Mouse (Mus musculus) midbrain, embryonic 13.5 days (tissue): ENCODE measurements around the gene Bhlha15. TPM values are rescaled to one million over a fixed set of nuclear protein-coding genes. Genes with fewer than 3 reads are reported as not detected.

Experiments
- ATAC-seq: fragments of 200-750 bp; cut with Nextera tagmentation; 2 replicates; pipeline ENCODE4 v1.8.0; 2017; ENCODE audit warnings: mild to moderate bottlenecking, moderate TSS enrichment, moderate library complexity
- H3K27ac ChIP-seq: fragments of 300-500 bp; sonication (generic); 2 replicates; pipeline ENCODE4 v1.5.1; 2015; ENCODE audit warnings: inconsistent platforms, mild to moderate bottlenecking, moderate library complexity
- H3K27me3 ChIP-seq: fragments of 300-500 bp; sonication (generic); 2 replicates; pipeline ENCODE4 v1.6.1; 2015; ENCODE audit warnings: mild to moderate bottlenecking, inconsistent platforms
- H3K36me3 ChIP-seq: fragments of 300-500 bp; sonication (generic); 2 replicates; pipeline ENCODE4 v1.6.1; 2015; ENCODE audit warnings: mild to moderate bottlenecking, inconsistent platforms
- H3K4me1 ChIP-seq: fragments of 300-500 bp; sonication (generic); replicated peaks from 2 replicates; pipeline ENCODE4 v1.6.1; 2015; ENCODE audit warnings: inconsistent platforms
- H3K4me2 ChIP-seq: fragments of 300-500 bp; sonication (generic); replicated peaks from 2 replicates; pipeline ENCODE4 v1.6.1; 2015; ENCODE audit warnings: moderate library complexity, mild to moderate bottlenecking, inconsistent platforms
- H3K4me3 ChIP-seq: fragments of 300-500 bp; sonication (generic); replicated peaks from 2 replicates; pipeline ENCODE4 v1.5.1; 2015; ENCODE audit warnings: mild to moderate bottlenecking, inconsistent platforms
- H3K9ac ChIP-seq: fragments of 300-500 bp; sonication (generic); replicated peaks from 2 replicates; pipeline ENCODE4 v1.6.1; 2015; ENCODE audit warnings: mild to moderate bottlenecking, inconsistent platforms
- H3K9me3 ChIP-seq: fragments of 300-500 bp; sonication (generic); 2 replicates; pipeline ENCODE4 v1.6.1; 2016; ENCODE audit warnings: mild to moderate bottlenecking, inconsistent platforms
- WGBS: fragments of 180-500 bp; shearing (Covaris S2); methylation state at CpG from one replicate; pipeline ENCODE4 v1.1.7; 2015; 5-methylcytosine and 5-hydroxymethylcytosine counted together
- polyA plus RNA-seq: library from polyadenylated mRNA; unstranded; fragments of >200 nt; fragmentation: Nextera tagmentation; extraction: Ambion mirVana; gene quantifications from 2 replicates; pipeline ENCODE4 v1.2.1, GENCODE M21; 2015

Gene Bhlha15
- polyA plus RNA-seq, 1 experiment from 2014 or later: 0.13 TPM

DNA sequence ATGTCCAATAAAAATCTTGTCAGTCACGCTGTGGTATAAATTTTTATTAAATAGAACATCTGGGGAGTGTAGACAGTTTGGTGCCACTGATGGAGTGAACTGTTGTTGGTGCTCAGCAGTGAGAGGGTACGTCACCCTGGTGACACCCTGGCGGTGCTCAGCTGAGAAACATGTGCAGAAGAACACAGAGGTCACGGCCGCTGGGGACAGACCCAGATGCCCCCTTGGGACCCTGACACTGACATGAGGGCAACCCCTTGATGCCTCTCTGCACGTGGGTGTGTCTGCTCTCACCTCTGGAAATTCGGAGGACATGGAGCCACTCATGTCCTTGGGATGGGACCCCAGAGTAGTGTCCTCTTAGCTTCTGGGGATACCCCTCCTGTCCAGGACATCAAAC is 4.3 kb downstream of the Bhlha15 start:
- Histone ChIP-seq H3K4me2 (no peak overlapping the region), H3K4me3 (no peak overlapping the region), H3K9ac (no peak overlapping the region), H3K9me3 (no peaks in the 10 kb centered on the region), H3K36me3 (peaks cover 18% of the 10 kb centered on the region), H3K27ac (no peak overlapping the region), H3K4me1 (peaks cover 18% of the 10 kb centered on the region), H3K27me3 (no peaks in the 10 kb centered on the region)
- ATAC-seq: no peak
- WGBS: 86% methylated on average over 7 of the region's 7 CpGs

DNA sequence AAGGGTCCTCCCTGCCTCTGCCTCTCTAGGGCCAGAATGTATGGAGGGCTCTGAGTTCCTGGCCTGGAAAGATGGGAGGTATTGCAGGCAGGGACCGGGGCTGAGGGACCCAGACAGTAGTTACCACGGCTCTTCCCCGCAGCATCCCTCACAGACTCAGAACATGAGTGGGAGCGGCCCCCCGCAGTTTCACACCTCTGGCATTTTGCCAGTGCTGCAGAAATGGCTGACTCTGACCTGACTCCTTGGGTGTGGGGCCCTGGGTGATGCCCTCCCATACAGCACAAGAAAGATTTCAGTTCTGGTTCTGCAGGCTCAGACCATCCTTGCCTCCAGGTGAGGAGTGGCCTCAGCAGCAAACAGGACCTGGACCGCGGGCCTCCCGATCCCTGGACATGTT is 5.5 kb downstream of the Bhlha15 start:
- H3K4me2 ChIP-seq: no peak overlapping the region
- no peaks in the 10 kb centered on the region for H3K27me3 ChIP-seq
- no peak overlapping the region for H3K9ac ChIP-seq
- H3K9me3 ChIP-seq: no peaks in the 10 kb centered on the region
- H3K36me3 ChIP-seq: peaks cover 29% of the 10 kb centered on the region
- no peak overlapping the region for H3K4me3 ChIP-seq
- no peak overlapping the region for H3K27ac ChIP-seq
- H3K4me1 ChIP-seq: peaks cover 8% of the 10 kb centered on the region
- 91% methylated on average over 8 of the region's 8 CpGs for WGBS
- no peak for ATAC-seq

DNA sequence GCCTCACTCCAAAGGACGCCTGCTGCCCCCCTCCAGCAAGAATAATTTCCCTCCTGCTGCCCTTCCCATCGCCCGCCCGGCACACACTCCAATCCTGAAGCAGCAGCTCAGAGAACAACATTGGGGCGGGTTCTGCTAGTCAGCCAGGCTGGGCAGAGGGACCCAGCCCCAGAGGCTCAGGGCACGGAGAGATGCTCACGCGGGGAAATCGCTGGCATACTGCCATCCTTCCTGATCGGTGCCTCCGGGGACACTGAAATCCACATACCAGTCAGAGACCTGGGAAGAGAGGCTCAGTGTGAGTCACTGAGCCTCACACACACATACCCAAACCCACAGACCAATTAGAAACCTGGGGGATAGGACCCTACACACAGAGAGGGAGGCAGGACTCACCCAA is 10.5 kb downstream of the Bhlha15 start:
- Histone ChIP-seq H3K27me3 (no peaks in the 10 kb centered on the region), H3K4me2 (no peak overlapping the region), H3K9me3 (no peaks in the 10 kb centered on the region; the same call in 1 of the 2 replicates), H3K36me3 (peaks cover 79% of the 10 kb centered on the region), H3K9ac (no peak overlapping the region), H3K4me1 (no peaks in the 10 kb centered on the region), H3K27ac (no peak overlapping the region), H3K4me3 (no peak overlapping the region)
- ATAC-seq: no peak
- WGBS: 91% methylated on average over 11 of the region's 11 CpGs

DNA sequence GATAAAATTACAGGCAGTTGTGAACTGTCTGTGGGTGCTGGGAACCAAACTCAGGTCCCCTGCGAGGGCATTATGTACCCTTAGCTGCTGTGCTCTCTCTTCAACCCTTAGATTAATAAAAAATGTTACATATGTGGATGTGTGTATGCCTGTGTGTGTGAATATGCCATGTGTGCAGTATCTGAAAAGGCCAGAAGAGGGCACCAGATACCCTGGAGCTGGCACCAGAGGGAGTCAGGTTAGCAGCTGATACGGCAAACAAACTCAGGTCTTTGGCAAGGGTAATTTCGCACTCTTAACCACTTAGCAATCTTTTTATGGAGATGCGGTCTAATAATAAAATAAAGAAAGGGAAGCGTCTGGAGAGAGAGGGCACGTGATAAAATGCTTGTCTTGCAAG is 12.3 kb downstream of the Bhlha15 start:
- no peaks in the 10 kb centered on the region; the same call in 1 of the 2 replicates for H3K9me3 ChIP-seq
- no peak overlapping the region for H3K4me3 ChIP-seq
- H3K4me1 ChIP-seq: no peaks in the 10 kb centered on the region
- H3K9ac ChIP-seq: no peak overlapping the region
- peaks cover 94% of the 10 kb centered on the region for H3K36me3 ChIP-seq
- no peak overlapping the region for H3K27ac ChIP-seq
- H3K27me3 ChIP-seq: no peaks in the 10 kb centered on the region
- no peak overlapping the region for H3K4me2 ChIP-seq
- ATAC-seq: no peak
- 94% methylated on average over 6 of the region's 6 CpGs for WGBS

DNA sequence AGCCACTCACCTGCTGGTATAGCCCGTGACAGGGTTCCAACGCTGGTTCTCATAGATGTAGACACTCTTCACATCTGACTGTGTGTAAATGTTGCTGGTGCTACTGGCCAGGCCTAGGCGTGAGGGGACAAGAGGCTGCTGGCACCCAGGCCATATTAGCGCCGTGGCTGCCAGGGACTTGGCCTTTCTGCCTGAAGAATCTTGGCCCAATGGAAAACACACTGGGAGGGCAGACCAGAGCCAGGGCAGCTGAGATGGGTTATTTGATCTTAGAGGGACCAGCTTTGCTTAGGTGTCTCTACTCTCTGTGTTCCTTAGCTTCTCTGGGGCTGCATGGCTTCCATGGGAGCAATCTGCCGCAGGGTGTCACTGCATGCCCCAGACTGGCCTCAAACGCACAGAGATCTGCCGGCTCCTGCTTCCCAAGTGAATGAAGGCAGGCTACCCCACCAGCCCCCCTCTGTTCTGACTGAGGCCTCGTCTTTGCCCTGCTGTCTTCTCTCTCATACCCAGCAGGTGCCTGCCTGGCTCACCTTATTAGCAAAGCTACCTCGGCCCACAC is 13.4 kb downstream of the Bhlha15 start:
- no peaks in the 10 kb centered on the region for H3K4me1 ChIP-seq
- H3K9me3 ChIP-seq: no peaks in the 10 kb centered on the region; the same call in 1 of the 2 replicates
- ATAC-seq: no peak
- peaks cover 93% of the 10 kb centered on the region for H3K36me3 ChIP-seq
- no peak overlapping the region for H3K4me3 ChIP-seq
- H3K27ac ChIP-seq: no peak overlapping the region
- WGBS: 90% methylated on average over 10 of the region's 10 CpGs
- H3K4me2 ChIP-seq: no peak overlapping the region
- H3K9ac ChIP-seq: no peak overlapping the region
- H3K27me3 ChIP-seq: no peaks in the 10 kb centered on the region

DNA sequence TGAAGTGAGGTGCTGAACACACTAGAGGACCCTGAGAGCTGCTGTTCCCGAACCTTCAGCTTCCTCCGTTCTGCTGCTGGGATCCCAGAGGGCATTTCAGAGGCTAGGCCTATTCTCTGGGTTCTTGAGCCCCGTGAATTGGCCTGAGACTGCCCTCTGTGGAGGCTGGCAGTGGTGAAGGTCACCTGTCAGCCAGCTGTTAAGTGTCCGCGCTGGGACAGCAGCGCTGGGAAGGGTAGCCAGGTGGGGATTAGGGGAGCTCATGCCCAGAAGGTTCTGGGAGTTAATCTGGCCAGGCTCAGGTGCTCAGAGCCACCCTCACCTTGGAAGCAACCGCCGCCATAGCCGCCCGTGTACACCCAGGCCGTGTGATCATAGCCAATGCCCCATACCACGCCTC is 14.2 kb downstream of the Bhlha15 start:
- WGBS: 88% methylated on average over 12 of the region's 12 CpGs
- no peak for ATAC-seq
- Histone ChIP-seq H3K27ac (no peak overlapping the region), H3K27me3 (no peaks in the 10 kb centered on the region), H3K36me3 (peaks cover 89% of the 10 kb centered on the region), H3K9ac (no peak overlapping the region), H3K9me3 (no peaks in the 10 kb centered on the region; the same call in 1 of the 2 replicates), H3K4me3 (no peak overlapping the region), H3K4me1 (no peaks in the 10 kb centered on the region), H3K4me2 (no peak overlapping the region)

DNA sequence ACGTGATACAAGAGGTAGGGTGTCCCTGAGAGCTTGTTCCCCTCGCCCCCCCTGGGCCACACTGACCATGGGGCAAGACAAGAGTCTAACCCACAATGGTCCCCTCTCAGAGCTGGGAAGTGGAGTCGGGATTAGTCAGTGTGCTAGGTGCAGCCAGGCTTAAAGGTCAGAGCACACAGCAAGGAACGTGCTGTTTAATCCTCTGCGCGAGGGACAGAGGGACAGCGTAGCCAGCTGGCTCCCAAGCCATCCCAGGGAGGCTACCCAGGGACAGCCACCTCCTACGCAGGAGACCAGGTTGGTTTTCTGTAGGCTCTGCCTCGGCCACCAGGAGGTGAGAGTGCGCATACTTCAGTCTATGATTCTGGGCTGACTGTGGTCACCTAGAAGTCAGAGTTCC is 14.8 kb downstream of the Bhlha15 start:
- no peak overlapping the region for H3K27ac ChIP-seq
- H3K9ac ChIP-seq: no peak overlapping the region
- 46% methylated on average over 10 of the region's 10 CpGs for WGBS
- no peak overlapping the region for H3K4me3 ChIP-seq
- H3K9me3 ChIP-seq: no peaks in the 10 kb centered on the region; the same call in 1 of the 2 replicates
- no peaks in the 10 kb centered on the region for H3K27me3 ChIP-seq
- no peak for ATAC-seq
- no peak overlapping the region for H3K4me2 ChIP-seq
- H3K4me1 ChIP-seq: no peaks in the 10 kb centered on the region
- peaks cover 89% of the 10 kb centered on the region for H3K36me3 ChIP-seq

DNA sequence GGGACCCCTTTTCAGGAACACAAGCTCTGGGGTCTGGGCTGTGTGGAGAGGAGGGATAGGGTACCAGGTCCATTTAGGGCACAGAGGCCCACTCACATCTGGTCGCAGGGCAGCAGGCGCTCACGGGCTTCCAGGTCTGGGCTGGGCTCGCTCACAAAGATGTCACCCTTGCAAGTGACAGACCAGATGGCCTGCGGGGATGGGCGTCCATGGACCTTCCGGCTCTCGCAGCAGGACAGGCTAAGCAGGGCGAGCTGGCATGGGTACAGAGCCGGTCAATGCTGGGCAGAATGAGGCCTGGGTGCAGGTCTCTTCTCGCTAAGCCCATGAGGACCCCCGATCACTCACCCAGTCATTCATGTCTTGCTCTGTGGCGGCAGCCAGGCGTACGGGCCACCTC is 16.0 kb downstream of the Bhlha15 start:
- no peak overlapping the region for H3K4me2 ChIP-seq
- 93% methylated on average over 15 of the region's 15 CpGs for WGBS
- no peaks in the 10 kb centered on the region for H3K27me3 ChIP-seq
- H3K9me3 ChIP-seq: no peaks in the 10 kb centered on the region; the same call in 1 of the 2 replicates
- no peak overlapping the region for H3K27ac ChIP-seq
- H3K4me1 ChIP-seq: no peaks in the 10 kb centered on the region
- no peak overlapping the region for H3K4me3 ChIP-seq
- no peak overlapping the region for H3K9ac ChIP-seq
- no peak for ATAC-seq
- peaks cover 89% of the 10 kb centered on the region for H3K36me3 ChIP-seq

DNA sequence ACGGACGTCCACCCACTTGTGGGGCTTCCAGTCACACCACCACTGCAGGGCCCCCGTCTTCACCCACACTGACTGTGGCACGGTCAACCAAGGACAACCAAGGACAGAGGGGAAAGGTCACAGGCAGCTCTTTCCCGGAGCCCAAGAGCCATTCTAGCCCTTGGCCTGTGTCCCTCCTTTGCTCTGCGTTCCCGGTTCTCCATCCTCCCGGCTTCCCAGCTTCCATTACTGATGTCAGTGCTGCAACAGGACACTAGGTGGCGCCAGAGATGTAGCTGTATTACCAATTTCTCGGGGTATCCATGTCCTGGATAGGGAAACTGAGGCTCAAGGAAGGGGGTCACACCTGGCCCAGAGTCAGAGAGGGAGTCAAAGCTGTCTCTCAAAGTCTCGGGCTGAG is 17.4 kb downstream of the Bhlha15 start:
- peak; percentile 55; the same call in 1 of the 2 replicates for ATAC-seq
- Histone ChIP-seq H3K4me3 (no peak overlapping the region), H3K27me3 (no peaks in the 10 kb centered on the region), H3K9ac (no peak overlapping the region), H3K4me1 (no peaks in the 10 kb centered on the region), H3K4me2 (no peak overlapping the region), H3K36me3 (peaks cover 89% of the 10 kb centered on the region), H3K9me3 (no peaks in the 10 kb centered on the region), H3K27ac (no peak overlapping the region)
- 49% methylated on average over 11 of the region's 11 CpGs for WGBS

DNA sequence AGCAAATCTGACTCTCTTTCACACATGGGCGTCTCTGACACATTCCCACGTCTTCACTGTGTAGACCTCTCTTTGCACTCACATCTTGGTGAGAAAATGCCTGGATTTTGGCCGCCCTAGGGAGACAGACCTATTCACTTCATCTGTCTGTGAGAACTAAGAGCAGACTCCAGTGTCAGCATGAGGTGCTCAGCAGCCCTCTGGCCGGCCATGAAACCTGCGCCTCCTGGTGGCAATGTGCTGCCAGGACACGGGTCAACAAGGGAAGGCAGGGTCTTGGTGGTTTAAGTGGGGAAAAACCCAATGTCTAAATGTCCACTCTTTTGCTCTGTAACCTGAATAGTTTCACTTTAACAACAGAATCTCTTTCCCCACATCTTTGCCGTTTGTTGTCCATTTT is 24.4 kb downstream of the Bhlha15 start:
- Histone ChIP-seq H3K27me3 (no peaks in the 10 kb centered on the region), H3K27ac (no peak overlapping the region), H3K36me3 (peaks cover 84% of the 10 kb centered on the region), H3K4me2 (no peak overlapping the region), H3K4me3 (no peak overlapping the region), H3K9ac (no peak overlapping the region), H3K4me1 (peaks cover 1% of the 10 kb centered on the region; the same call in 1 of the 2 replicates), H3K9me3 (no peaks in the 10 kb centered on the region)
- no peak for ATAC-seq
- WGBS: 29% methylated on average over 7 of the region's 7 CpGs

DNA sequence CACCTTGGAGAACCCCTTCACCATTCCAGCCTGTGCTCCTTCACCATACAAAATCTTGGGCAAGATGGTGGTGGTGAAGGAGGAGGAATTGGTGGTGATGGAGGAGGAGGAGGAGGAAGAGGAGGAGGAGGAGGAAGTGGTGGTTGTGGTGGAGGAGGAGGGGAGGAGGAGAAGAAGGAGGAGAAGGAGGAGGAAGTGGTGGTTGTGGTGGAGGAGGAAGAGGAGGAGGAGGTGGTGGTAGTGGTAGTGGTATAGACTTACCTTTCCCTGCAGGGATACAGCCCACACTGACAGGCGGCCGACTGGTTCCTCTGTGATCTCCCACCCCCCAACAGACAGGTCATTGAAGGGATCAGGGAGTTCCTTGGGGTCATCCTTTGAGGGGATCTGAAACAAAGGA is 25.9 kb downstream of the Bhlha15 start:
- peaks cover 8% of the 10 kb centered on the region; the same call in 1 of the 2 replicates for H3K4me1 ChIP-seq
- H3K36me3 ChIP-seq: peaks cover 68% of the 10 kb centered on the region
- no peaks in the 10 kb centered on the region for H3K9me3 ChIP-seq
- no peak overlapping the region for H3K9ac ChIP-seq
- no peaks in the 10 kb centered on the region for H3K27me3 ChIP-seq
- H3K4me3 ChIP-seq: no peak overlapping the region
- 80% methylated on average over 2 of the region's 2 CpGs for WGBS
- no peak overlapping the region for H3K4me2 ChIP-seq
- ATAC-seq: no peak
- H3K27ac ChIP-seq: no peak overlapping the region

DNA sequence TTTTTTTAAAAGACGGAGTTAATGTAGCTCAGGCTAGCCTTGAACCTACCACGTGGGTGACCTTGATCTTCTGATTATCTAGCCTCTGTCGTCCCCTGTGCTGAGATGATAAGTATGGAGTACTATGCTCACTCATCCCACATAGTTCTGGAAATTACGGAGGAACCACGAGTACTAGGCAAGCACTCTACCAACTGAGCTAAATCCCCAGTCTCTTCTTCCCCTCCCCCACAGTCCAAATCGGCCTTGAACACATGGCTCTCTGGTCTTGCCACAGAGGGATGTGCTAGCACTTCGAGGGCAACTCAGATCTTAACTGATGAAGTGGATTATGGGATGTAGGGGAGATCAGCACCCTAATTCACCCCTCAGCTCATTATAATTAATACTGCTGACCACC is 28.0 kb downstream of the Bhlha15 start:
- Histone ChIP-seq H3K4me3 (no peak overlapping the region), H3K9me3 (no peaks in the 10 kb centered on the region), H3K36me3 (peaks cover 49% of the 10 kb centered on the region), H3K9ac (no peak overlapping the region), H3K27me3 (no peaks in the 10 kb centered on the region), H3K4me2 (no peak overlapping the region), H3K27ac (no peak overlapping the region), H3K4me1 (peaks cover 26% of the 10 kb centered on the region)
- 92% methylated on average over 7 of the region's 7 CpGs for WGBS
- no peak for ATAC-seq

DNA sequence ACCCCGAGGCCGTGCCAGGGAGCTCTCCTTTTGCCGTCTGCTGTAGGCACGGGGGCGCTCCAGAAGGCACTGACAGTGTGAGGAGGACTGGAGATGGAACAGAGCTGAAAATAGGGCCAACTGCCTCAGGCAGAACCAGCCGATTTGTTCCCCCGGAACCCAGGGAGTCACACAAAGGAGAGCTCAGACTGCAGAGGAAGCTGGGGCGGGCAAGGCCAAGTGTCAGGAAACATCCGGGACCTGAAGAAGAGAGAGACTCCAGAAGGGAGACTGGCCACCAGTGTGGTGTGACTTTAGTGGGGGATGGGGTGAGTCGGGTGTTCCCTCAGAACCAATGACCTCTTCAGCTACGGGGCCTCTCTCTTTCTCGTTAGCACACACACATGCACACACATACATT is 29.2 kb downstream of the Bhlha15 start:
- Histone ChIP-seq H3K9me3 (no peaks in the 10 kb centered on the region), H3K36me3 (peaks cover 37% of the 10 kb centered on the region), H3K27me3 (no peaks in the 10 kb centered on the region), H3K27ac (no peak overlapping the region), H3K9ac (no peak overlapping the region), H3K4me2 (no peak overlapping the region), H3K4me1 (peaks cover 30% of the 10 kb centered on the region), H3K4me3 (no peak overlapping the region)
- 77% methylated on average over 12 of the region's 12 CpGs for WGBS
- ATAC-seq: no peak
